Mouse (Mus musculus) fat pad, adult 2 months (tissue): ENCODE data around the gene Lgals4.

ENCODE experiments used
- DNase-seq: peaks from one replicate; pipeline ENCODE4 v3.0.0-alpha.2; 2011; ENCODE audit warnings: low read depth, low spot score; ENCODE audit errors: extremely low read depth

Lgals4 gene

DNA sequence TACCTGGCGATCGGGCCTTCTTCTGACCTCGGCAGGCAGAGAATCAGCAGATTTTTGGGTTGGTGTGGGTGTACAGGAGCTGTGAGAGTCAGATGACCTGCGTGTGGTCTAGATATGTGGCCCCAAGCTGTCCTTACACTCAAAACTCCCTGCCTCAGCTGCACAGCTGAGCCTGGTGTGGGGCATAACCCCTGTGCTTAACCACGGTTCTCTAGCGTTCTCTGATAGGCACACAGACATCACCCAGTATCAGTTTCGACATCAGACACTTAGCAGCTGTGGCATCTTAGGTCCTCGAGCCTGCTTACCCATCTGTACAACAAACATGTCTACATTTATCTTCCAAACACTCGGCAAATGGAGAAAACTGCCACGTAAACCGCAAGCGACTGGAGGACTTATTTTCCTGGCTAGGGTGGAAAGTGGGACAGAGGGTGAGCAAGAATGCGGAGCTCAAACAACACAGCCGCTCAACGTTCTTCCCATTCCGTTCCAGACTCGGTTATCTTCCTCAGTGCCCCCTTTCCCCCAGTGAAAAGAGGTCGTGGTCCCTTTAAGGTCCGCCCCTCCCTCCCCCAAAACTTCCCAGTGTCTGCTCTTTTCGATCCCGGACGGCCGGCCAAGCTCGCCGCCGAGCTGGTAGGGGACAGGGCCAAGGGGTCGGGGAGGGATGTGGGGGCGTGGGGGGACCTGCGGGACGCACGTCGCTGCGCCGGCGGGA, 25.3 kb upstream of the Lgals4 start, which contains the start of gene Hnrnpl:
Gene Hnrnpl, plus strand, starts transcription at position 321 of the 721 bp plus-strand sequence.
- DNase-seq = no peak

DNA sequence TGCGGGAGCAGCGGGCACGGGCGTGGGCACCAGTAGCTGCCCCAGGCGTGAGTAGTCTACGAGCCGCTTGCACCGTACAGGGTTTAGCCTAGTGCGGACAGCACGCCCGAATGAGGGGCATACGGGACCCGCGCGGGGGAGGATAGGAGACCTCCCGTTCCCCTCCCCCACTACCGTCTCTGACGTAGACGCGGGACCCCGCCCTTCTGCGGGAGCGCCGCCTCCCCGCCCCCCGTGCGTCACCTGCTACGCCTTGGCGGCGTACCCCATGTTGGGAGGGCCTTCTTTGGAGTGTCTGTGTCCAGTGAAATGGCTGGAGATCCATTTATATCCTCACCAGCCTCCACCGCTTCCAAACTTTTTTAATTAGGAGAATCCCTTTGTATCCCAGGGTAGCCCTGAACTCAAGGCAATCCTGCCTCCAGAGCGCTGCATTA, 24.7 kb upstream of the Lgals4 start:
- no peak for DNase-seq

DNA sequence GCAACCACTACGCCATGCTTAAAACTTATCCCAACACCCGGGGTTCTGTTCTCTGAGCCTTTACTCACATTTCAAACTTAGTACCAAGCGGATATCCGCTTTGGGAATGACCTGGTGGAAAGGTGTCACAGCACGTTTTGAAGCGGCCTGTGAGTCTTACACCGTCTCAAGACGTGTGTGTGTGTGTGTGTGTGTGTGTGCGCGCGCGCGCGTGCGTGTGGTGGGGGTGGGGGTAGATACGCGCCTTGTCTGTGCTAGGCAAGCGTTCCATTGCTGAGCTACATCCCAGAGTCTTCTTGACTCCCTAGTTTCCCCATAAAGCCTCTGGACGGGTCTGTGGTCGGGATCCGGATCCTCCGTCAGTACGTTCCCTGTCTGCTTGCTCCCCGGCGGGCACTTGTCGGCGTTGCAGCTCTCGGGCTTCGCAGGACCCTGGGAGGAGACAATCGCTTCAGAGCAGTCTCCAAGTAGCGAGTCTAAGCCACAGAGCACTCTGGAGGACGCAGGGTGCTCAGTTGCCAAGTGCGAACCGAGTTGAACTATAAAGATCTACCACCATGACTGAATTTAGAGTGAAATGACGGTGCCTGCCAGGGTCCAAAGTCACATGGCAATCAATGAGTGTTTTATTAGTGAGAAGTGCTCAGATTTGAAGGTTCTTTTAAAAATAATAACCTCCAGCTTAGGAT, 24.1 kb upstream of the Lgals4 start:
- no peak for DNase-seq

DNA sequence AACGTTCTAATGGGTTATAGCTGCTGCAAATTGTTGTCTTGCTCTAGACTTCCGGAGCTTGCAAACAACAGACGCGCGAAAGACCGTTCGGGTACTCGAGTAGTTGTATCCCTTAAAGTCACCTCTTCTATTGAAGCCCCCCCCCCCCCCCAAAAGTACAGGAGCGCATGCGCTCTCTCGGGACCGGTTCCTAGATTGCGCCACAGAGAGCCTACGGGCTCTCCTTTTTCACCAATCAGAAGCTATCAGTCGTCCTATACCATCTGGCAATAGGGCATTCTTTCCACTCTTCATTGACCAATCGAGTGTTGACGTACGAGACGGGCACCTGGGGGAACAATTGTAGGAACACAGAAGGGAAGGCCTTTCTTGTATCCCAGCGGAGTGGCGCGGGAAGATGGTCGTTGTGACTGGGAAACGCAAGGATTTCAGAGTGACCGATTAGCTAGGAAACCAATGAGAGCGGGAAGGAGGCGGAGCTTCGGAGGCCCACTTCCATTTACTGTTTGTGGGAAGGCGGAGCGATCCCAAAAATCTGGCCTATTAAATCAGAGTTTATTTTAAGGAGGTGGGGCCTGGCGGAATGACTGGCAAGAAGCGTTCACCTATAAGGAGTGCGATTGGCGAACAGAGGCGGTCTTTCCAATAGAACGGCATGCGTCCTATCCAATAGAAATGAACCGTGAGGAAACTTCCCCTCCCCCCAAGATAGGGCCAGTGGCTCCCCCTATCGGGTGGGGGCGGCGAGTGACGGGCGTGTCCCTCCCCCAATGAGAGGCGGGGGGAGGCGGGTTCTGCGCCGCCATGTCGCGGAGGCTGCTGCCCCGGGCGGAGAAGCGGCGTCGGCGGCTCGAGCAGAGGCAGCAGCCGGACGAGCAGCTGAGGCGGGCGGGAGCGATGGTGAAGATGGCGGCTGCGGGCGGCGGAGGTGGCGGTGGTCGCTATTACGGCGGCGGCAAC, 23.3 kb upstream of the Lgals4 start:
- DNase-seq = peak; percentile 99

DNA sequence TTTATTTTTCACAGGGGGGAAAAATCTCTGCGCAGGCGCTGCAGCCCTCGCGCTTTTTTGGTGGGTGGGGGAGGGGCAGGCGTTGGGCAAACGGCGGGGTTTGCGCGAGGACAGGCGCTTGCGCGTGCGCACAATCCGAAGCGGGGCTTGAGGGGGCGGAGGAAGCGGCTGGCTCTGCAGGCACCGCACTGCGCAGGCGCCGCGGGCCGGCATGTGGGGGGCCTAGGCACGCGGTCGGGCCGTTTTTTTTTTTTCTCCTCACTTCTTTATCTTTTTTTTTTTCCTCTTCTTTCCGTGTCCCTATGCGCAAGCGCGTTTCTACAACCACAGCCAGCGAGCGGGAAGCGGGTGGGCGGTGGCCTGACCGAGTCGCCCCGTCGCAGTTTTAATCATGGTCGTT, 22.4 kb upstream of the Lgals4 start:
- no peak for DNase-seq

- DNase-seq = no peak
Measured at GRCm38 (mm10) chr7:28811640-28812275, 21.9 kb upstream of the Lgals4 start.

- no peak for DNase-seq
Measured at GRCm38 (mm10) chr7:28812436-28812835, 21.2 kb upstream of the Lgals4 start.

DNA sequence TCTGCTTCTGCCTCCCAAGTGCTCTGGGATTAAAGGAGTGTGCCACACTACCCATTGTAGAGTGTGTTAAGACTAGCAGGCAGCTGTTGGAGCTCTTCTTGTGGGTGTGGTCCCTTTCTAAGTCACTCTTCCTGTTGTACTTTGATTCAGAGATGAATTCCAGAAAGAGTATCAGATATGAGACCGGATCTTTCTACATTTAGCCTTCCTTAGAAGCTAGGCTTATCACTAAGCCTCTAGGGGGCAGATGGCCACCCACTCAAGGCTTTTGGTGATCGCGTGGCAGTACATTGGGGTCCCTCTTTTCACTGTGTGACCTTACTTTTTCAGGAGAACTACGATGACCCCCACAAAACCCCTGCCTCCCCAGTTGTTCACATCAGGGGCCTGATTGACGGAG, 20.7 kb upstream of the Lgals4 start:
- DNase-seq = no peak

DNA sequence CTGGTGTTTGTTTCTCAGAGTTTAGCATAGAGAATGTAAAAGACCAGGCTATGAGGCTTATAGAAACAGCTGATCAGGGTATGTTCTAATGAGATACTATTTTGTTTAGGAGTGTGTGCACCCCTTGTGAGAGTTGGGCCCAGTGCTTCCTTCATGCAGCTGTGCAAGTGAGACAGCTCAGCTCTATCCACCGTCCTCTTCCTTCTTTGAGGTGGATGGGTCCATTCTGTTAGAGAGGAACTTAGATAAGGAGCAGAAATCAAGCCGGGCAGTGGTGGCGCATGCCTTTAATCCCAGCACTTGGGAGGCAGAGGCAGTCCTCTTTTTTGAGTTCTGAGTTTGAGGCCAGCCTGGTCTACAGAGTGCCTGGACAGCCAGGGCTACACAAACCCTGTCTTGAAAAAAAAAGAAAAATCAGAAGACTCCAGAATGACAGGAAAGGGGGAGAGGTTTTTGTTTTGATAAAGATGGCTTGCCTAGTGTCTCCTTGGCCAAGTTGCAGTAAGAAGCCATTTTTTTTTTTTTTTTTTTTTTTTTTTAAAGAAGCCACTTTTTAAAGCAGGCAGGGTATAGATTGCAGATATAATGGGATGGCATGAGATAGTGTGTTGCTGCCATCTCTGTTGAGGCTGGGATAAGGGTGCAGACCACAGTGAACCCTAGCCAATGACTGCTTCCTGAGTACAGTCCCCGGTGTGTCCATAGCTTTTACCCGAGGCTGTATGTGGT, 19.2 kb upstream of the Lgals4 start:
- DNase-seq = no peak

DNA sequence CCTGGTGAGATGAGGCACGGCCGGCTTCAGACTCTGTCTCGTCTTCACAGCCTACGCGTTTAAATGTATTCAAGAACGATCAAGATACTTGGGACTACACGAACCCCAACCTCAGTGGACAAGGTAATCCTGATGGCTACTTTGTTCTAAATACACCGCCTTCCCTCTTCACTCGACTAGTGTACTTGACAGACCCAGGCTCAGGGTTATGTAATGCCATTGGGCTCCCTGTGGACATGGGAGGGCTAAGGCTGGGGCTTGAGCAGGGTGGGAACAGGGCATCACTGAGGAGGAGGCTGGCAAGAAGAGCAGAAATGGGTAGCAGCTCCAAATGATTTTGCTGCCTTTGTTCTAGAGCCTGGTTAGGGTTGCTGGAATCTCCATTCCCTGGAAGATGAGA, 18.4 kb upstream of the Lgals4 start:
- DNase-seq = no peak

- DNase-seq = no peak
Measured at GRCm38 (mm10) chr7:28816201-28816600, 17.5 kb upstream of the Lgals4 start.

GRCm38 (mm10) chr7:28816920-28817319, 16.7 kb upstream of the Lgals4 start:
- no peak for DNase-seq

GRCm38 (mm10) chr7:28817524-28817923, 16.1 kb upstream of the Lgals4 start:
- DNase-seq = no peak

- DNase-seq = no peak
Measured at GRCm38 (mm10) chr7:28817957-28818356, 15.7 kb upstream of the Lgals4 start.

- DNase-seq = no peak
Measured at GRCm38 (mm10) chr7:28818436-28818835, 15.2 kb upstream of the Lgals4 start.

GRCm38 (mm10) chr7:28818861-28819452, 14.7 kb upstream of the Lgals4 start:
- no peak for DNase-seq

DNA sequence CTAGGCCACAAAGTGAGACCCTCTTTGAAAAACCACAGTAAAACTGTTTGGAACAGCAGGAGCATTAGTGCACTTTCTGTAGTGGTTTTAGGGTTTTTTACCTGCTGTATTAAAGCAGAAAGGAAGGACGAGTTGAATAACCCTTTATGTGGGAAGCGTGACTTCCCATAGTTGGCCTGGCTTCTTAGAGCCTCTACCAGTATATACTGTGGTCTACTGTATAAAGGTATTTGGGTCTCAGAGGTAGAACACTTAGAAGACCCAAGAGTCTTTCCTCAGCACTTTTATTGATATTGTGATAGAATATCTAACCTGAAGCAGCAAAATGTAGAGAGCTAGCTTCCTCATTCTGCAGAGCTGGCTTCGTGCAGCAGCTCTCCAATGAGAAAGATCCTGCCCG, 14.1 kb upstream of the Lgals4 start:
- DNase-seq = no peak

DNA sequence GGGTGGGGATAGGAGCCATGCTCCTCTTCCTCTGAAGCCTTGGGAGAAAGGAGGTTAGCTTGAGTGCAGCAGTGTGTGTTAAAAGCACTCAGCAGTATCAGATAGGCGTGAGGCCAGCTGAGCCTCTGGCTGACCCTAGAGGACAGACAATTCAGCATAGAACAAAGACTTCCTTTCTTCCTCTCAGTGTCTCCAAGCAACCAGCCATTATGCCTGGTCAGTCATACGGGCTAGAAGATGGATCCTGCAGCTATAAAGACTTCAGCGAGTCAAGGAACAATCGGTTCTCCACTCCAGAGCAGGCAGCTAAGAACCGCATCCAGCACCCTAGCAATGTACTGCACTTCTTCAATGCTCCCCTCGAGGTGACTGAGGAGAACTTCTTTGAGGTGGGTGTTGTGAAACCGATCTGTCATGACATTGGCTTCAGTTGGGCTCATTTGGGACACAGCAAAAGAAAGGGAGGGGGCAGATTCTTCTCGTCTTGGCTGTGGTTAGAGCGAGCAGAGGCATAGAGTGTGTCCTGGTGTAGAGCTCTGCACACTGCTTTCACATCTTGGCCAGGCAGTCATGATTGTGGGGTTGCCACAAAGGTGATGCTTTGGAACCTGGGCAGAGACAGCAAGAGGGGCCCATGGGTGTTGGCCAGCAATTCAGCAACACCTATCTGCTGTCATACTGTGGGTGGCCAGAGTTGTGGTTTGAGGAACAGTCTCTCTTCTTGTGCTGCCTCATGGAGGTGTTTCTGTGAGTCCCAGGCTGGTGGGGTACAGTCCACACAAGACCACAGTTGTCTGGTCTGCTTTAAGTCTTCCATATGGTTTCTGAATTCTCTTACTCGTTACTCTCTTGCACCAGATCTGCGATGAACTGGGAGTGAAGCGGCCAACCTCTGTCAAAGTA, 13.0 kb upstream of the Lgals4 start:
- DNase-seq = no peak
